Mouse (Mus musculus): ENCODE data around the gene Kcng3.

Gene Kcng3

DNA sequence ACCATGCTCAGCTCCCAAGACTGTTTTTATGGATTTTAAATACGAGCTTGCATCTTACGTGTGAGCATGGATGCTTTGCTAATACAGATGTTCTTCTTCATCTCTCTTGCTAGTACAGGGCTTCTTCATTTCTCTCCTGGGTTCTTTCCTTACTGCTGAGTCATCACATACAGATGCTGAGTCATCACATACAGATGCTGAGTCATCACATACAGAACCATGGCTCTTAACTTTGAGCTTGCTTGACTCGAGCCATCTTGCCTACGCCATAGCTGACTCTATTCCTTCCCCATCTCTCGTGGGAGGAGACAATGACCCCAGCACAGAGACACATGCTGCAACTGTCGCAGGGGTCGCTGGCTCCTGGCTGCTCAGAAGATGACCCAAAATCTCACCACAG, 76.7 kb downstream of the Kcng3 start:
- no peak for DNase-seq (ENCODE audit: low spot score)

GRCm38 (mm10) chr17:83548501-83549233, 83.0 kb downstream of the Kcng3 start:
- no peak for DNase-seq (ENCODE audit: low spot score)

DNA sequence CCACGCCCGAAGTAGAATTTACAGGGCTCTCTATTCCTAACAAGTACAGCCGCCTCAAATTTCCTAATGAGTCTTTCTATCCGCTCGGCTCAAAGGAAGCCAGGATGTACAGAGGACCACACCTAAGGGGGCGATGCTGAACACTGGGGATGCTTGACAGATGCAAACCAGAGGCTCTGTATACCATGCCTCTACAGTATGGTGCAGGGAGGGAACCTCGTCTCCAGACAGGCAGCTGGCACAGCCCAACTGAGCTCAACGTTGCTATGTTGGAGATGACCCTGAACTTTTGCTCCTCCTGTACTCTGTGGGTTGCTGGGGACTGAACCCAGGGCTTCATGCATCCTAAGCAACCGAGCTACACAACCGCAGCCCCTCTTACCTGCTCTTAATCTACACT, 84.5 kb downstream of the Kcng3 start:
- DNase-seq (ENCODE audit: low spot score), result no peak

- DNase-seq (ENCODE audit: low spot score), result no peak
These were observed 85.6 kb downstream of the Kcng3 start for GRCm38 (mm10) chr17:83545756-83546742.

DNA sequence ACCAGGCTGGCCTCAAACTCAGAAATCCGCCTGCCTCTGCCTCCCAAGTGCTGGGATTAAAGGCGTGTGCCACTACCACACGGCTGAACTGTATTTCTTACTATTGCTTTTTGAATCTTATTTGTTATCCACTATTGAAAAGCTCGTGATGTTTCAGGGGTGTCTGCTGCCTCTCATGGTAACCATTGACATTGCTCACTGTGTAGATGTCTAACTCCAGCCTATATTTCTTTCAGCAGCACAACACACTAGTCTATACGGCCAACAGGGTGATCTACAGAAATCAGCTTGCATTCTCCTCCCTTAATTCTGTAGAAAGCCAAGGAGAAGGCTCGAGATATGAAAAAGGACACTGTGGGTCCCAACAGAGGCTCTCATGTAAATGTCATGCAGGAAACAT, 86.4 kb downstream of the Kcng3 start:
- DNase-seq (ENCODE audit: low spot score), result no peak

DNA sequence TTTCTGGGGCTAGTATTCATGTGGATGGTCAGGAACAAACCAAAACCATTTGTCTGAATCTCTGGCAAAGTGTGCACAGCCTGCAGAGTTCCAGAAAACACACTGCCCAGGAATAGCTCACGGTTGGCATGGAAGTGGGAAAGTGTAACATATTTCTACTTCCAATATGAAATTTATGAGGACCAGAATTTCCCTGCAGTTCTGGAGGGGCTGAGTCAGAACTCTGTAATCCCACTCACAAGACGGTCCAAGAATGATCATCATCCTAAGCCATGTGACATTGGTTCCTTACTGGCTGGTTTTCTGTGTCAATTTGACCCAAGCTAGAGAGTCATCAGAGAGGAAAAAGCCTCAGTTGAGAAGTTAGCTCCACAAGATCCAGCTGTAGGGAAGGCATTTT, 89.3 kb downstream of the Kcng3 start:
- no peak for DNase-seq (ENCODE audit: low spot score)

GRCm38 (mm10) chr17:83539262-83540037, 92.2 kb downstream of the Kcng3 start:
- no peak for DNase-seq (ENCODE audit: low spot score)

- no peak for DNase-seq (ENCODE audit: low spot score)
These were observed 93.0 kb downstream of the Kcng3 start for GRCm38 (mm10) chr17:83538694-83539093.

DNA sequence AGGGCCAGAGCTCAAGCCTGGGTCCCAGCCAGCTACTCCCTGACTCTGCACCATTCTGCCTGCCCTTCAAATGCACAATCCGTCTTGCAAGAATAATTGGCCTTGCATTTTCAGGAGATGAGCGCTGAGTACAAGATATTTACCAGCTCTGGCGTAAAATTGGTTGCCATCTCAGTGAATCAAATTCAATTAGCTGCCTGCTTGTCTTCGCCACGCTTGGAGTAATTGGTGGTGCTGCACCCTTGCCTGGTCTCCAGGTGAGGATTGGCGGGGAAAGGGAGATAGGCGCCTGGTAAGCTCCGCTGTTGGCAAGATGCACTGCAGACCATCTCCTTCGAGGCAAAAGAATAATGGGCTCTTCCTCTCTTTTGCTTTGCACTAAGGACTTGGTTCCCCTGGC, 93.6 kb downstream of the Kcng3 start:
- DNase-seq (ENCODE audit: low spot score), result no peak

Measured in adipocyte (in vitro differentiated cells).